Mouse (Mus musculus): ENCODE data around the gene Zfp628. TPM values are rescaled to one million over a fixed set of nuclear protein-coding genes. Genes with fewer than 3 reads are reported as not detected.

Zfp628 gene
- total RNA-seq, 2 experiments from 2014 or later, result 13.4 to 14.3 TPM

GRCm38 (mm10) chr7:4915669-4916416 lies 826 bp downstream of the Zfp628 start:
- no peak for DNase-seq (ENCODE audit: extremely low spot score in 1 of 2, low spot score in 1 of 2)

DNA sequence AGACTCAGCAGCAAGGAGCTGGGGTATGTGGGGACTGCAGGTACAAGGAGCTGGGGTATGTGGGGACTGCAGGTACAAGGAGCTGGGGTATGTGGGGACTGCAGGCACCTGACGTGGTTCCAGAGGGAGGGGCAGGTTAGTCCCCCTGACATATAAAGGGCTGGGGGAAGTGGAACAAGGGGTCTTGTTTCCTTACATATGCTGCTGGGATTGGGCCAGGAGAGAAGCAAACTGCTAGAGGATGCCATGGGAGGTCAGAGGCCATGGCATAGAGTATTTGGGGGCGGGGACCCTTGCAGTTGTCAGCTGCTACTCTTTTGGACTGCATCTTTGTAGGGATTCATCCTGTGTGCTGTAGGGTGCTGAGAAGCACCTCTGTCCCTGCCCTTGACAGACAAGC lies 2.5 kb downstream of the Zfp628 start:
- DNase-seq (ENCODE audit: extremely low spot score in 1 of 2, low spot score in 1 of 2), result no peak

DNA sequence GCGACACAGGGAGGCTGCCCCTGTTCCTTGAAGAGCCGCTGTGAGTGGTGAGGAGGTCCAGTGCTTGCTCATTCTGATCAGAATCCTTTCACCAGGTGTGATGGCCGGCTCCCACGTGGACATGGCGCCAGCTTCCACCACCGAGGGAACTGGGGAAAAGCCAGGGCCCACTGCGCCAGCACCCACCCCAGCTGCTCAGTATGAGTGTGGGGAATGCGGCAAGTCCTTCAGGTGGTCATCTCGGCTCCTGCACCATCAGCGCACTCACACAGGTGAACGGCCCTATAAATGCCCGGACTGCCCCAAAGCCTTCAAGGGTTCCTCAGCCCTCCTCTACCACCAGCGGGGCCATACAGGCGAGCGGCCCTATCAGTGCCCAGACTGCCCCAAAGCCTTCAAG lies 3.7 kb downstream of the Zfp628 start:
- no peak for DNase-seq (ENCODE audit: extremely low spot score in 1 of 2, low spot score in 1 of 2)

DNA sequence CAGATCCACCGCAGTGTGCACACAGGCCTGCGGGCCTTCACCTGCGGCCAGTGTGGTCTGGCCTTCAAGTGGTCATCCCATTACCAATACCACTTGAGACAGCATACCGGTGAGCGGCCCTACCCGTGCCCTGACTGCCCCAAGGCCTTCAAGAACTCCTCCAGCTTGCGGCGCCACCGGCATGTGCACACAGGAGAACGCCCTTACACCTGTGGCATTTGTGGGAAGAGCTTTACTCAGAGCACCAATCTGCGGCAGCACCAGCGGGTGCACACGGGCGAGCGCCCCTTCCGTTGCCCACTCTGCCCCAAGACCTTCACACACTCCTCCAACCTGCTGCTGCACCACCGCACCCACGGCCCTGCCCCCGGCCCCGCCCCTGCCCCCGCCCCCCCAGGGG lies 4.1 kb downstream of the Zfp628 start:
- DNase-seq (ENCODE audit: extremely low spot score in 1 of 2, low spot score in 1 of 2), result no peak

DNA sequence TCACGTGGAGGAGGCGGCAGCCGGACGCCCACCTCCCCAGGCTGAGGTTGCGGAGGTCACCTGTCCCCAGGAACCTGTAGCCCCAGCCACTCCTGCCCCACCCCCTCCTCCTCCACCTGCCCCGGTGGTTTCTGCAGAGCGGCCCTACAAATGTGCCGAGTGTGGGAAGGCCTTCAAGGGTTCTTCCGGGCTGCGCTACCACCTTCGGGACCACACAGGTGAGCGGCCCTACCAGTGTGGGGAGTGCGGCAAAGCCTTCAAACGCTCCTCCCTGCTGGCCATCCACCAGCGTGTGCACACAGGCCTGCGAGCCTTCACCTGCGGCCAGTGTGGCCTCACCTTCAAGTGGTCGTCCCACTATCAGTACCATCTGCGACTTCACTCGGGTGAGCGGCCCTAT lies 5.0 kb downstream of the Zfp628 start:
- no peak for DNase-seq (ENCODE audit: extremely low spot score in 1 of 2, low spot score in 1 of 2)

GRCm38 (mm10) chr7:4920496-4920895 lies 5.5 kb downstream of the Zfp628 start:
- no peak for DNase-seq (ENCODE audit: extremely low spot score in 1 of 2, low spot score in 1 of 2)

- DNase-seq (ENCODE audit: extremely low spot score in 1 of 2, low spot score in 1 of 2), result no peak
These were observed 6.2 kb downstream of the Zfp628 start for GRCm38 (mm10) chr7:4920976-4921823.

GRCm38 (mm10) chr7:4921824-4922482 lies 6.9 kb downstream of the Zfp628 start, which contains the start of gene Nat14:
Gene Nat14, plus strand, starts transcription at chr7:4922028.
- DNase-seq (ENCODE audit: extremely low spot score in 1 of 2, low spot score in 1 of 2), result no peak

- peak; percentile 74 to 91 for DNase-seq (ENCODE audit: extremely low spot score in 1 of 2, low spot score in 1 of 2)
These were observed 7.5 kb downstream of the Zfp628 start for GRCm38 (mm10) chr7:4922508-4922907.

- peak; percentile 73 to 82 for DNase-seq (ENCODE audit: extremely low spot score in 1 of 2, low spot score in 1 of 2)
These were observed 8.0 kb downstream of the Zfp628 start for GRCm38 (mm10) chr7:4922931-4923565.

GRCm38 (mm10) chr7:4923586-4924364 lies 8.8 kb downstream of the Zfp628 start:
- DNase-seq (ENCODE audit: extremely low spot score in 1 of 2, low spot score in 1 of 2), result peak; percentile 45 to 59

DNA sequence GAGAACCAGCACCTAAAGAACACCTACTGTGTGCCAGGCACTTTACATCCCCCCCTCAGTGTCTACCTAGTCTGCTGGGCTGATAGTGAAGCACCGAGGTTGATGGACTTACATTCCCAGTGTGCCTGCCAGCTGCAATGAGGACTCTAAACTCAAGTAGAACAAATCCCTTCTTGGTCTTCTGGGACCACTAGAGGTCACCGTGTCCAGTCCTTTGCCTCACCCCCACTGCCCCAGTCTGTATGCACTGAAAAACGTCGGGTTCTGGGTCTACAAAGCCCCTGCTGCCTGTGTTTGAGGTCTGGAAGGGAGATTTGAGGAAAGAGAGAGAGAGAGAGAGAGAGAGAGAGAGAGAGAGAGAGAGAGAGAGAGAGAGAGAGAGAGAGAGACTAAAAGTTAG lies 9.5 kb downstream of the Zfp628 start:
- DNase-seq (ENCODE audit: extremely low spot score in 1 of 2, low spot score in 1 of 2), result no peak

GRCm38 (mm10) chr7:4924891-4925301 lies 9.9 kb downstream of the Zfp628 start:
- no peak for DNase-seq (ENCODE audit: extremely low spot score in 1 of 2, low spot score in 1 of 2)

- no peak for DNase-seq (ENCODE audit: extremely low spot score in 1 of 2, low spot score in 1 of 2)
These were observed 10.7 kb downstream of the Zfp628 start, which contains the start of gene Ssc5d for GRCm38 (mm10) chr7:4925441-4926381. Gene Ssc5d, plus strand, starts transcription at chr7:4925785.

- no peak for DNase-seq (ENCODE audit: extremely low spot score in 1 of 2, low spot score in 1 of 2)
These were observed 11.8 kb downstream of the Zfp628 start for GRCm38 (mm10) chr7:4926849-4927248.

DNA sequence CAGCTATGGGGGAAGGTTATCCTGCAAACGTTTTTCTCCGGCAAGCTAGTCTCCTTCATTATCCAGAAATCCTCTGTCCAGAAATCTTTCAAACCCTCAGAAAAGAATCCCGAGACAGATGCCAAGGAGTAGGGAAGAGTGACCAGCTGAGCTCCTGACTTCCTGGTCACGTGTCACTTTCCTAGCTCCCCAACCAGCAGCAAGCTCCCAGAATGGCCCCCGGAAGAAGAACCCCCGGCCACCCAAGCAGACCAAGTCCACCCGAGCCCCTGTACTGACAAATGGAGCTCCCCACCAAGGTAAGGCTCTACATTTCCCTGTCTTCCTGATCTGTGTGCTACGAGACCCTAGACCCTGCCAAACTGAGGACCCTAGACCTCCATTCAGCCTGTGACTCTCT lies 12.7 kb downstream of the Zfp628 start:
- DNase-seq (ENCODE audit: extremely low spot score in 1 of 2, low spot score in 1 of 2), result no peak

DNA sequence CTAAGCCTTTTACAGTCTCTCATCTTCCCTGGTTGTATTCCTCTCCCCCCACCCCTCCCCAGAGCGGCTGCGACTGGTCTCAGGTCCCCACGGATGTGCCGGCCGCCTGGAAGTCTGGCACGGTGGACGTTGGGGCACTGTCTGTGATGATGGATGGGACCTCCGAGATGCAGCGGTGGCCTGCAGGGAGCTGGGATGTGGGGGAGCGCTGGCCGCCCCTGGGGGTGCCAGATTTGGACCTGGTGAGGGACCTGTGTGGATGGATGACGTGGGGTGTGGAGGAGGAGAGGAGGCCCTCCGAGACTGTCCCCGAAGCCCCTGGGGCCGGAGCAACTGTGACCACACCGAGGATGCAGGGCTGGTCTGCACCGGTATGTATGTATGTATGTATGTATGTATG lies 13.3 kb downstream of the Zfp628 start:
- no peak for DNase-seq (ENCODE audit: extremely low spot score in 1 of 2, low spot score in 1 of 2)

GRCm38 (mm10) chr7:4933103-4933502 lies 18.1 kb downstream of the Zfp628 start:
- no peak for DNase-seq (ENCODE audit: extremely low spot score in 1 of 2, low spot score in 1 of 2)
